ENCODE assay signal across 8 mouse cellular contexts in genomic region chr8:79295276-79296105, GRCm38 (mm10). TPM values are rescaled to one million over a fixed set of nuclear protein-coding genes. Genes with fewer than 3 reads are reported as not detected.
DNase-seq lines count a peak whose midpoint lies in the region; ATAC-seq and TF ChIP-seq lines count a peak whose summit lies in the region.

No protein-coding gene starts in this region.

- H3K4me1 ChIP-seq in heart, postnatal 0 days (ENCODE audit: control insufficient read depth, insufficient read depth): peaks cover 10% of the 10 kb centered on the region
- peaks cover 7 to 11% of the 10 kb centered on the region in 2 experiments for H3K4me1 ChIP-seq in MEL (ENCODE audit: control insufficient read depth in 1 of 2, insufficient read depth in 2 of 2, low read length in 2 of 2)
- H3K4me1 ChIP-seq in forebrain, embryonic 13.5 days: peaks cover 41% of the 10 kb centered on the region
- H3K4me1 ChIP-seq in liver, embryonic 16.5 days (ENCODE audit: control insufficient read depth, low read depth, low read length): peaks cover 13% of the 10 kb centered on the region; the same call in 1 of the 2 replicates

- peaks cover 6% of the 10 kb centered on the region for H3K79me2 ChIP-seq in MEL (ENCODE audit: control insufficient read depth, insufficient read depth, low read length, poor library complexity)

- ATAC-seq in heart, postnatal 0 days (ENCODE audit: insufficient read depth, low read depth): no peak
- no peak for ATAC-seq in forebrain, embryonic 13.5 days
- ATAC-seq in liver, embryonic 16.5 days (ENCODE audit: low read depth): no peak

- WGBS in heart, postnatal 0 days: 20% methylated on average over 18 of the region's 18 CpGs
- WGBS in forebrain, embryonic 13.5 days: 16% methylated on average over 18 of the region's 18 CpGs
- 13% methylated on average over 18 of the region's 18 CpGs for WGBS in liver, embryonic 16.5 days (ENCODE audit: insufficient replicate concordance)

- intact Hi-C loops in left cerebral cortex, postnatal 10 days (cut with DNase I): loop anchor here (5.0 kb wide), 3 partner anchors 102 to 1233 kb away; partner anchors contain the start of gene Smad1

- peak overlapping the region; percentile 93 for H3K27ac ChIP-seq in heart, postnatal 0 days (ENCODE audit: low read depth)
- peak overlapping the region; percentile 82 for H3K27ac ChIP-seq in MEL (ENCODE audit: control insufficient read depth, low read depth, low read length)
- peak overlapping the region; percentile 96 for H3K27ac ChIP-seq in forebrain, embryonic 13.5 days
- H3K27ac ChIP-seq in liver, embryonic 16.5 days (ENCODE audit: low read length): peak overlapping the region; percentile 77

- H3K4me3 ChIP-seq in heart, postnatal 0 days (ENCODE audit: low read depth, low read length): peak overlapping the region; percentile 57
- H3K4me3 ChIP-seq in MEL (ENCODE audit: control insufficient read depth in 1 of 2, insufficient read depth in 1 of 2, low read depth in 2 of 2, low read length in 2 of 2): peak overlapping the region; percentile 66 to 88
- H3K4me3 ChIP-seq in forebrain, embryonic 13.5 days: peak overlapping the region; percentile 67
- peak overlapping the region; percentile 69 for H3K4me3 ChIP-seq in liver, embryonic 16.5 days (ENCODE audit: low read depth, low read length)

- H3K36me3 ChIP-seq in heart, postnatal 0 days (replicated peaks; ENCODE audit: control insufficient read depth, insufficient read depth, low read length): no peaks in the 10 kb centered on the region
- peaks cover 0 to 20% of the 10 kb centered on the region in 2 experiments; a peak in 2 of 4 replicates for H3K36me3 ChIP-seq in MEL (ENCODE audit: control insufficient read depth in 1 of 2, insufficient read depth in 2 of 2, low read length in 2 of 2)
- H3K36me3 ChIP-seq in forebrain, embryonic 13.5 days (ENCODE audit: poor library complexity, severe bottlenecking): no peaks in the 10 kb centered on the region
- H3K36me3 ChIP-seq in liver, embryonic 16.5 days (ENCODE audit: control insufficient read depth, insufficient read depth): no peaks in the 10 kb centered on the region

- no peak for DNase-seq in heart, postnatal 0 days (ENCODE audit: low spot score)
- no peak for DNase-seq in heart, adult 9 months (ENCODE audit: low spot score in 2 of 2)
- no peak for DNase-seq in MEL (ENCODE audit: low read depth, low spot score)
- no peak for DNase-seq in layer of hippocampus, postnatal 36 days
- no peak for DNase-seq in left cerebral cortex, postnatal 10 days (ENCODE audit: extremely low spot score in 1 of 2, low spot score in 2 of 2)
- DNase-seq in lung, postnatal 25 days (ENCODE audit: low spot score): no peak

- H3K9ac ChIP-seq in heart, postnatal 0 days (replicated peaks; ENCODE audit: low read depth, low read length): peak overlapping the region; percentile 77
- peak overlapping the region; percentile 95 for H3K9ac ChIP-seq in MEL (ENCODE audit: control insufficient read depth, low read depth, low read length, poor library complexity, severe bottlenecking)
- H3K9ac ChIP-seq in forebrain, embryonic 13.5 days: peak overlapping the region; percentile 86
- peak overlapping the region; percentile 67 for H3K9ac ChIP-seq in liver, embryonic 16.5 days (ENCODE audit: low read depth, low read length)

- TF ChIP-seq CTCF in heart, postnatal 0 days (IDR thresholded peaks at IDR 0.05; ENCODE audit: low read depth): no peak; the same call in 1 of the 2 replicates
- TF ChIP-seq CTCF in MEL (IDR thresholded peaks at IDR 0.05 in 2 of 3, conservative IDR thresholded peaks at IDR 0.05 in 1 of 3; ENCODE audit: control insufficient read depth in 1 of 3, insufficient read depth in 1 of 3, low read depth in 2 of 3, low read length in 3 of 3, poor library complexity in 1 of 3, severe bottlenecking in 1 of 3): no peak

- no peaks in the 10 kb centered on the region for H3K27me3 ChIP-seq in heart, postnatal 0 days (ENCODE audit: control insufficient read depth, insufficient read depth, low read length)
- H3K27me3 ChIP-seq in MEL (ENCODE audit: control insufficient read depth in 1 of 2, insufficient read depth in 2 of 2, low read length in 2 of 2): no peaks in the 10 kb centered on the region
- no peaks in the 10 kb centered on the region for H3K27me3 ChIP-seq in forebrain, embryonic 13.5 days
- no peaks in the 10 kb centered on the region for H3K27me3 ChIP-seq in liver, embryonic 16.5 days (ENCODE audit: control insufficient read depth, insufficient read depth, low read depth, low read length)

- no peak for TF ChIP-seq RAD21 in MEL (IDR thresholded peaks at IDR 0.05; ENCODE audit: low read depth, low read length)

- no peaks in the 10 kb centered on the region for H3K9me3 ChIP-seq in heart, postnatal 0 days (replicated peaks; ENCODE audit: control insufficient read depth, low read length)
- H3K9me3 ChIP-seq in MEL (replicated peaks; ENCODE audit: insufficient read depth, low read length): no peaks in the 10 kb centered on the region
- no peaks in the 10 kb centered on the region for H3K9me3 ChIP-seq in forebrain, embryonic 13.5 days (replicated peaks)
- no peaks in the 10 kb centered on the region for H3K9me3 ChIP-seq in liver, embryonic 16.5 days (replicated peaks; ENCODE audit: control insufficient read depth, low read length)

- peak overlapping the region; percentile 68 for H3K4me2 ChIP-seq in heart, postnatal 0 days (ENCODE audit: low read depth, low read length)
- H3K4me2 ChIP-seq in forebrain, embryonic 13.5 days: peak overlapping the region; percentile 82
- peak overlapping the region; percentile 77 for H3K4me2 ChIP-seq in liver, embryonic 16.5 days (ENCODE audit: low read depth, low read length)

- no peak for TF ChIP-seq POLR2A in MEL (IDR thresholded peaks at IDR 0.05; ENCODE audit: control insufficient read depth in 1 of 2, insufficient read depth in 1 of 2, low read depth in 1 of 2, low read length in 2 of 2, poor library complexity in 1 of 2)

- TF ChIP-seq EP300 in heart, postnatal 0 days (IDR thresholded peaks at IDR 0.05; ENCODE audit: low read depth): no peak
- TF ChIP-seq EP300 in MEL (IDR thresholded peaks at IDR 0.05; ENCODE audit: low read depth in 1 of 2, low read length in 2 of 2): no peak

TF ChIP-seq in MEL, 35 proteins besides CTCF, POLR2A, EP300 and RAD21:
- TF ChIP-seq MAX (IDR thresholded peaks at IDR 0.05; ENCODE audit: low read length) (no peak), TCF12 (IDR thresholded peaks at IDR 0.05; ENCODE audit: low read depth, low read length) (no peak), ZNF384 (IDR thresholded peaks at IDR 0.05; ENCODE audit: low read depth, low read length) (peak; percentile 71), CHD1 (IDR thresholded peaks at IDR 0.05; ENCODE audit: low read depth, low read length) (0 out of 2 replicates have a peak, but pooled peaks have one; percentile 52)

RNA-seq across cellular contexts. Expression of gene Mmaa, which starts 0.8 kb away (rescaled TPM):
- 9.6 and 11.3 TPM in 2 replicates for total RNA-seq in heart, postnatal 0 days (2014; rRNA removed; ENCODE audit: low replicate concordance)
- polyA plus RNA-seq in heart, postnatal 0 days (2015; fragmentation: Nextera tagmentation; extraction: Ambion mirVana): 14.0 and 18.3 TPM in 2 replicates
- 3.1 and 3.2 TPM in 2 replicates for total RNA-seq in MEL (2012; rRNA removed)
- polyA plus RNA-seq in MEL (2012; ENCODE audit: insufficient read depth in 1 of 2, insufficient read length in 2 of 2, low read depth in 1 of 2, low replicate concordance in 2 of 2, missing spikeins in 1 of 2): 1 to 10 TPM in 1 of 2 experiments, not detected in 1; 6.8 TPM
- polyA plus RNA-seq in forebrain, embryonic 13.5 days (2015; fragmentation: Nextera tagmentation; extraction: Ambion mirVana): 20.4 and 23.0 TPM in 2 replicates
- polyA plus RNA-seq in liver, embryonic 16.5 days (2015; fragmentation: Nextera tagmentation; extraction: Ambion mirVana): 4.7 and 4.9 TPM in 2 replicates
- 10 to 100 TPM; 29.2 to 32.2 TPM for total RNA-seq in layer of hippocampus, postnatal 36 days (2021)
- 10 to 100 TPM; 17.1 to 18.3 TPM for total RNA-seq in left cerebral cortex, postnatal 10 days (2021)

RNA-seq across cellular contexts. Expression of gene 1700011L22Rik, which starts 47.1 kb away (rescaled TPM):
- total RNA-seq in heart, postnatal 0 days (2014; rRNA removed; ENCODE audit: low replicate concordance): not detected in 2 replicates
- 0.12 TPM in 1 of 2 replicates, not detected in the other for polyA plus RNA-seq in heart, postnatal 0 days (2015; fragmentation: Nextera tagmentation; extraction: Ambion mirVana)
- not detected in 2 replicates for total RNA-seq in MEL (2012; rRNA removed)
- polyA plus RNA-seq in MEL (2012; ENCODE audit: insufficient read depth in 1 of 2, insufficient read length in 2 of 2, low read depth in 1 of 2, low replicate concordance in 2 of 2, missing spikeins in 1 of 2): not detected
- not detected in 2 replicates for polyA plus RNA-seq in forebrain, embryonic 13.5 days (2015; fragmentation: Nextera tagmentation; extraction: Ambion mirVana)
- not detected in 2 replicates for polyA plus RNA-seq in liver, embryonic 16.5 days (2015; fragmentation: Nextera tagmentation; extraction: Ambion mirVana)
- total RNA-seq in layer of hippocampus, postnatal 36 days (2021): not detected
- total RNA-seq in left cerebral cortex, postnatal 10 days (2021): not detected
